Mouse (Mus musculus): ENCODE results near the gene Olfr1288. TPM values are rescaled to one million over a fixed set of nuclear protein-coding genes. Genes with fewer than 3 reads are reported as not detected.

Olfr1288 gene
- total and polyA plus RNA-seq, 3 experiments = not detected

DNA sequence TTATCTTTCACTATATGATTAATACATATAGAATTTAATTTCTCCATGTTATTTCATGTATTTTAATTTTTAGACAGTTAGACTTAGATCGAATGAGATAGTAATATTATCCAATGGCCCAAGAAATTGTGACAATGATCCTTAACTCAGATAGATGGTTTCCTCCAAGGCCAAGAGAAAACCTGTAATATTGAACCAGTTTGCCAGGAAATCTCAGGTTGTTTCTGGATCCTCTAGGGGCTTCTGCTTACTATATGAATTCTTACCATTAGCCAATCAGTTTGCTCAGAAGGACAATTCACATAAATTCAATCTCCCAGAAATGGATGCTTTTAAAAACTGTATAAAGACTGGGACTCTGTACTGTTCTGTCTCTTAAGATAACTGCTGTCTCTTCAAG, 51.0 kb downstream of the Olfr1288 start, which contains the start of gene Olfr1293-ps:
Gene Olfr1293-ps (plus strand): TSS at position 301 of the 400 bp plus-strand sequence.
- peaks cover 6% of the 10 kb centered on the region; the same call in 1 of the 2 replicates for H3K9me3 ChIP-seq (replicated peaks)
- TF ChIP-seq GATA2 (IDR thresholded peaks at IDR 0.05; ENCODE audit: borderline replicate concordance, low read depth, low read length) = no peak
- TF ChIP-seq TAL1 (conservative IDR thresholded peaks at IDR 0.05; ENCODE audit: low read depth, low read length) = no peak
- no peak for TF ChIP-seq GATA1 (IDR thresholded peaks at IDR 0.05; ENCODE audit: borderline replicate concordance, low read length)
- TF ChIP-seq POLR2AphosphoS5 (IDR thresholded peaks at IDR 0.05; ENCODE audit: insufficient replicate concordance, low read depth, low read length) = no peak
- no peak for TF ChIP-seq CTCF (IDR thresholded peaks at IDR 0.05; ENCODE audit: low read depth, low read length)
- no peaks in the 10 kb centered on the region for H3K4me1 ChIP-seq (ENCODE audit: insufficient read depth, low read depth, low read length)
- ATAC-seq (ENCODE audit: extremely low read depth, insufficient number of reproducible peaks, low FRiP score, poor library complexity, severe bottlenecking) = no peak
- no peaks in the 10 kb centered on the region for H3K36me3 ChIP-seq (replicated peaks)
- H3K27me3 ChIP-seq (ENCODE audit: insufficient read depth, low read length) = no peaks in the 10 kb centered on the region
- DNase-seq (ENCODE audit: low spot score) = no peak
- H3K4me3 ChIP-seq (ENCODE audit: low read depth, low read length) = no peak within 1 kb of the TSS

Other genes with a start within 250 kb of the Olfr1288 start
Only the 20 nearest of the 22 such genes appear.
- gene Olfr1276, start 219.6 kb upstream of the Olfr1288 start, total RNA-seq (2014; fragmentation: Nextera tagmentation) = not detected in 2 replicates
- gene Olfr1276, start 219.6 kb upstream of the Olfr1288 start, total RNA-seq (2017) = under 0.01 and 0.11 TPM in 2 replicates
- not detected in 2 replicates for gene Olfr1276, start 219.6 kb upstream of the Olfr1288 start, polyA plus RNA-seq (2012)
- not detected in 2 replicates for gene Olfr1277, start 200.0 kb upstream of the Olfr1288 start, total RNA-seq (2014; fragmentation: Nextera tagmentation)
- gene Olfr1277, start 200.0 kb upstream of the Olfr1288 start, total RNA-seq (2017) = under 0.01 and 0.16 TPM in 2 replicates
- gene Olfr1277, start 200.0 kb upstream of the Olfr1288 start, polyA plus RNA-seq (2012) = not detected in 2 replicates
- gene Olfr1278, start 184.0 kb upstream of the Olfr1288 start, total RNA-seq (2014; fragmentation: Nextera tagmentation) = not detected in 2 replicates
- gene Olfr1278, start 184.0 kb upstream of the Olfr1288 start, total RNA-seq (2017) = under 0.01 and 0.22 TPM in 2 replicates
- gene Olfr1278, start 184.0 kb upstream of the Olfr1288 start, polyA plus RNA-seq (2012) = not detected in 2 replicates
- not detected in 2 replicates for gene Olfr1279, start 173.5 kb upstream of the Olfr1288 start, total RNA-seq (2014; fragmentation: Nextera tagmentation)
- 0.16 TPM in 1 of 2 replicates, not detected in the other for gene Olfr1279, start 173.5 kb upstream of the Olfr1288 start, total RNA-seq (2017)
- not detected in 2 replicates for gene Olfr1279, start 173.5 kb upstream of the Olfr1288 start, polyA plus RNA-seq (2012)
- not detected in 2 replicates for gene Olfr1280, start 160.1 kb upstream of the Olfr1288 start, total RNA-seq (2014; fragmentation: Nextera tagmentation)
- 0.12 and 0.22 TPM in 2 replicates for gene Olfr1280, start 160.1 kb upstream of the Olfr1288 start, total RNA-seq (2017)
- gene Olfr1280, start 160.1 kb upstream of the Olfr1288 start, polyA plus RNA-seq (2012) = not detected in 2 replicates
- gene Olfr1281, start 147.6 kb upstream of the Olfr1288 start, total RNA-seq (2014; fragmentation: Nextera tagmentation) = not detected in 2 replicates
- 0.05 and 0.23 TPM in 2 replicates for gene Olfr1281, start 147.6 kb upstream of the Olfr1288 start, total RNA-seq (2017)
- gene Olfr1281, start 147.6 kb upstream of the Olfr1288 start, polyA plus RNA-seq (2012) = not detected in 2 replicates
- gene Olfr1282, start 138.0 kb upstream of the Olfr1288 start, total RNA-seq (2014; fragmentation: Nextera tagmentation) = not detected in 2 replicates
- 0.12 TPM in 1 of 2 replicates, not detected in the other for gene Olfr1282, start 138.0 kb upstream of the Olfr1288 start, total RNA-seq (2017)
- not detected in 2 replicates for gene Olfr1282, start 138.0 kb upstream of the Olfr1288 start, polyA plus RNA-seq (2012)
- not detected in 2 replicates for gene Olfr1283, start 107.3 kb upstream of the Olfr1288 start, total RNA-seq (2014; fragmentation: Nextera tagmentation)
- gene Olfr1283, start 107.3 kb upstream of the Olfr1288 start, total RNA-seq (2017) = 0.11 and 0.17 TPM in 2 replicates
- not detected in 2 replicates for gene Olfr1283, start 107.3 kb upstream of the Olfr1288 start, polyA plus RNA-seq (2012)
- not detected in 2 replicates for gene Olfr1284, start 98.6 kb upstream of the Olfr1288 start, total RNA-seq (2014; fragmentation: Nextera tagmentation)
- gene Olfr1284, start 98.6 kb upstream of the Olfr1288 start, total RNA-seq (2017) = not detected in 2 replicates
- not detected in 2 replicates for gene Olfr1284, start 98.6 kb upstream of the Olfr1288 start, polyA plus RNA-seq (2012)
- not detected in 2 replicates for gene Olfr1286, start 51.0 kb upstream of the Olfr1288 start, total RNA-seq (2014; fragmentation: Nextera tagmentation)
- gene Olfr1286, start 51.0 kb upstream of the Olfr1288 start, total RNA-seq (2017) = 0.22 and 0.70 TPM in 2 replicates
- not detected in 2 replicates for gene Olfr1286, start 51.0 kb upstream of the Olfr1288 start, polyA plus RNA-seq (2012)
- gene Olfr1287, start 25.0 kb upstream of the Olfr1288 start, total RNA-seq (2014; fragmentation: Nextera tagmentation) = not detected in 2 replicates
- 0.11 and 0.12 TPM in 2 replicates for gene Olfr1287, start 25.0 kb upstream of the Olfr1288 start, total RNA-seq (2017)
- gene Olfr1287, start 25.0 kb upstream of the Olfr1288 start, polyA plus RNA-seq (2012) = not detected in 2 replicates
- not detected in 2 replicates for gene Olfr1289, start 6.7 kb downstream of the Olfr1288 start, total RNA-seq (2014; fragmentation: Nextera tagmentation)
- not detected in 2 replicates for gene Olfr1289, start 6.7 kb downstream of the Olfr1288 start, total RNA-seq (2017)
- not detected in 2 replicates for gene Olfr1289, start 6.7 kb downstream of the Olfr1288 start, polyA plus RNA-seq (2012)
- gene Olfr1290, start 19.7 kb downstream of the Olfr1288 start, total RNA-seq (2014; fragmentation: Nextera tagmentation) = not detected in 2 replicates
- gene Olfr1290, start 19.7 kb downstream of the Olfr1288 start, total RNA-seq (2017) = not detected in 2 replicates
- not detected in 2 replicates for gene Olfr1290, start 19.7 kb downstream of the Olfr1288 start, polyA plus RNA-seq (2012)
- not detected in 2 replicates for gene Olfr1291-ps1, start 23.1 kb downstream of the Olfr1288 start, total RNA-seq (2014; fragmentation: Nextera tagmentation)
- 0.06 and 0.22 TPM in 2 replicates for gene Olfr1291-ps1, start 23.1 kb downstream of the Olfr1288 start, total RNA-seq (2017)
- not detected in 2 replicates for gene Olfr1291-ps1, start 23.1 kb downstream of the Olfr1288 start, polyA plus RNA-seq (2012)
- not detected in 2 replicates for gene Olfr1293-ps, start 51.1 kb downstream of the Olfr1288 start, total RNA-seq (2014; fragmentation: Nextera tagmentation)
- gene Olfr1293-ps, start 51.1 kb downstream of the Olfr1288 start, total RNA-seq (2017) = 0.05 and 0.06 TPM in 2 replicates
- gene Olfr1293-ps, start 51.1 kb downstream of the Olfr1288 start, polyA plus RNA-seq (2012) = not detected in 2 replicates
- gene Olfr1294, start 66.2 kb downstream of the Olfr1288 start, total RNA-seq (2014; fragmentation: Nextera tagmentation) = not detected in 2 replicates
- 0.23 TPM in 1 of 2 replicates, not detected in the other for gene Olfr1294, start 66.2 kb downstream of the Olfr1288 start, total RNA-seq (2017)
- gene Olfr1294, start 66.2 kb downstream of the Olfr1288 start, polyA plus RNA-seq (2012) = not detected in 2 replicates
- gene Olfr1295, start 95.6 kb downstream of the Olfr1288 start, total RNA-seq (2014; fragmentation: Nextera tagmentation) = not detected in 2 replicates
- gene Olfr1295, start 95.6 kb downstream of the Olfr1288 start, total RNA-seq (2017) = 0.05 and 0.17 TPM in 2 replicates
- not detected in 2 replicates for gene Olfr1295, start 95.6 kb downstream of the Olfr1288 start, polyA plus RNA-seq (2012)
- gene Olfr1297, start 152.4 kb downstream of the Olfr1288 start, total RNA-seq (2014; fragmentation: Nextera tagmentation) = not detected in 2 replicates
- 0.05 TPM in 1 of 2 replicates, not detected in the other for gene Olfr1297, start 152.4 kb downstream of the Olfr1288 start, total RNA-seq (2017)
- gene Olfr1297, start 152.4 kb downstream of the Olfr1288 start, polyA plus RNA-seq (2012) = not detected in 2 replicates
- not detected in 2 replicates for gene Olfr1298, start 175.1 kb downstream of the Olfr1288 start, total RNA-seq (2014; fragmentation: Nextera tagmentation)
- gene Olfr1298, start 175.1 kb downstream of the Olfr1288 start, total RNA-seq (2017) = 0.29 TPM in 1 of 2 replicates, not detected in the other
- not detected in 2 replicates for gene Olfr1298, start 175.1 kb downstream of the Olfr1288 start, polyA plus RNA-seq (2012)
- not detected in 2 replicates for gene Olfr1299, start 187.3 kb downstream of the Olfr1288 start, total RNA-seq (2014; fragmentation: Nextera tagmentation)
- 0.12 and 0.16 TPM in 2 replicates for gene Olfr1299, start 187.3 kb downstream of the Olfr1288 start, total RNA-seq (2017)
- not detected in 2 replicates for gene Olfr1299, start 187.3 kb downstream of the Olfr1288 start, polyA plus RNA-seq (2012)